Mouse (Mus musculus): ENCODE measurements around the gene Ubr4.
A peak's percentile ranks its signal among the peaks of the same experiment; 100 is the strongest.

DNA sequence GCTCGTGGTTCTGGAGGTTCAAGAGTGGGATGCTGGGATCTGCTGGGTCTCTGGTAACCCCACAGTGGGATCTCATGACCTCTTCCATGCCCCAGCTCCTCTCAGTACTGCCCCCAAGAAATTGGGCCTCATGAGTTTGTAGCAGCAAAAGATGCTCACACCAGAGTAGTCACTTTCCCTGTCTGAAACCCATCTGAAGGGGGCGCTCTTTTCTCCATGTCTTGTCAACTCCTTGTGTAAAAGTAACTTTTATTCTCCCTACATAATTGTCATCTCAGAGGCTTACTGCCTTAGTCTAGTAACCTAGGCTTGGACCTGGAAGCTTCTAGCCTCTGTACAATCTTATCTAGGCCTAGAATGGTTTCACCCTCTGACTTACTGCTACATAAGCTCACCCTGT is 125.6 kb downstream of the Ubr4 start:
- peak; percentile 47 for TF ChIP-seq CTCF (IDR thresholded peaks at IDR 0.05)
- TF ChIP-seq POLR2A (IDR thresholded peaks at IDR 0.05; ENCODE audit: insufficient read depth, low read depth, low read length) = no peak
